Mouse (Mus musculus): Measurements from ENCODE around the gene Selenbp1. TPM values are rescaled to one million over a fixed set of nuclear protein-coding genes. Genes with fewer than 3 reads are reported as not detected.

The Selenbp1 gene
- polyA plus RNA-seq (2015; fragmentation: Nextera tagmentation; extraction: Ambion mirVana) = 33.3 and 38.8 TPM in 2 replicates

GRCm38 (mm10) chr3:94932809-94933564, at the start of gene Selenbp1:
Gene Selenbp1, plus strand, starts transcription at chr3:94933056.

GRCm38 (mm10) chr3:94886316-94887224, 46.3 kb upstream of the Selenbp1 start, which contains the start of gene Psmb4:
Gene Psmb4, minus strand, starts transcription at chr3:94886961.

GRCm38 (mm10) chr3:94953764-94954616, 21.1 kb downstream of the Selenbp1 start, which contains the start of gene Rfx5:
Gene Rfx5, plus strand, starts transcription at chr3:94954075.

GRCm38 (mm10) chr3:94974528-94975422, 41.9 kb downstream of the Selenbp1 start, which contains the start of gene Pi4kb:
Gene Pi4kb, plus strand, starts transcription at chr3:94974731.

Other genes with a start within 250 kb of the Selenbp1 start
- gene Selenbp2, start 239.5 kb upstream of the Selenbp1 start, polyA plus RNA-seq (2015; fragmentation: Nextera tagmentation; extraction: Ambion mirVana) = 1.2 and 1.9 TPM in 2 replicates
- gene Cgn, start 146.6 kb upstream of the Selenbp1 start, polyA plus RNA-seq (2015; fragmentation: Nextera tagmentation; extraction: Ambion mirVana) = 16.9 and 17.9 TPM in 2 replicates
- gene Pogz, start 95.5 kb upstream of the Selenbp1 start, polyA plus RNA-seq (2015; fragmentation: Nextera tagmentation; extraction: Ambion mirVana) = 6.8 and 7.1 TPM in 2 replicates
- 224 and 256 TPM in 2 replicates for gene Psmb4, start 46.1 kb upstream of the Selenbp1 start, polyA plus RNA-seq (2015; fragmentation: Nextera tagmentation; extraction: Ambion mirVana)
- gene Rfx5, start 21.0 kb downstream of the Selenbp1 start, polyA plus RNA-seq (2015; fragmentation: Nextera tagmentation; extraction: Ambion mirVana) = 2.5 TPM in 2 replicates
- 16.9 and 20.8 TPM in 2 replicates for gene Pi4kb, start 41.7 kb downstream of the Selenbp1 start, polyA plus RNA-seq (2015; fragmentation: Nextera tagmentation; extraction: Ambion mirVana)
- gene Zfp687, start 82.4 kb downstream of the Selenbp1 start, polyA plus RNA-seq (2015; fragmentation: Nextera tagmentation; extraction: Ambion mirVana) = 10.1 and 10.3 TPM in 2 replicates
- gene Psmd4, start 109.6 kb downstream of the Selenbp1 start, polyA plus RNA-seq (2015; fragmentation: Nextera tagmentation; extraction: Ambion mirVana) = 173 and 183 TPM in 2 replicates
- gene Pip5k1a, start 173.9 kb downstream of the Selenbp1 start, polyA plus RNA-seq (2015; fragmentation: Nextera tagmentation; extraction: Ambion mirVana) = 15.7 and 18.3 TPM in 2 replicates
- gene Vps72, start 178.0 kb downstream of the Selenbp1 start, polyA plus RNA-seq (2015; fragmentation: Nextera tagmentation; extraction: Ambion mirVana) = 55.1 and 64.5 TPM in 2 replicates
- gene Tmod4, start 191.4 kb downstream of the Selenbp1 start, polyA plus RNA-seq (2015; fragmentation: Nextera tagmentation; extraction: Ambion mirVana) = 0.53 and 0.96 TPM in 2 replicates
- gene Scnm1, start 201.0 kb downstream of the Selenbp1 start, polyA plus RNA-seq (2015; fragmentation: Nextera tagmentation; extraction: Ambion mirVana) = 31.7 and 43.2 TPM in 2 replicates
- 7.1 and 8.2 TPM in 2 replicates for gene Lysmd1, start 201.0 kb downstream of the Selenbp1 start, polyA plus RNA-seq (2015; fragmentation: Nextera tagmentation; extraction: Ambion mirVana)
- gene Tnfaip8l2, start 209.3 kb downstream of the Selenbp1 start, polyA plus RNA-seq (2015; fragmentation: Nextera tagmentation; extraction: Ambion mirVana) = 5.4 and 12.3 TPM in 2 replicates
- gene Sema6c, start 227.4 kb downstream of the Selenbp1 start, polyA plus RNA-seq (2015; fragmentation: Nextera tagmentation; extraction: Ambion mirVana) = 0.99 and 1.9 TPM in 2 replicates